Mouse (Mus musculus) heart, embryonic 10.5 days (tissue): Measurements from ENCODE around the gene Chpt1. TPM values are rescaled to one million over a fixed set of nuclear protein-coding genes. Genes with fewer than 3 reads are reported as not detected.

ENCODE experiments used
- DNase-seq: peaks from one replicate; pipeline ENCODE4 v3.0.0-alpha.2; 2017; ENCODE audit warnings: low spot score
- H3K27ac ChIP-seq: fragments of 300-500 bp; sonication (generic); 2 replicates; pipeline ENCODE4 v1.5.1; 2016; ENCODE audit warnings: mild to moderate bottlenecking
- H3K27me3 ChIP-seq: fragments of 300-500 bp; sonication (generic); 2 replicates; pipeline ENCODE4 v1.6.1; 2016; ENCODE audit warnings: mild to moderate bottlenecking; ENCODE audit not compliant: poor library complexity, insufficient read depth, severe bottlenecking
- H3K36me3 ChIP-seq: fragments of 300-500 bp; sonication (generic); 2 replicates; pipeline ENCODE4 v1.6.1; 2016; ENCODE audit warnings: mild to moderate bottlenecking, moderate library complexity
- H3K4me1 ChIP-seq: fragments of 300-500 bp; sonication (generic); 2 replicates; pipeline ENCODE4 v1.6.1; 2016; ENCODE audit warnings: mild to moderate bottlenecking
- H3K4me3 ChIP-seq: fragments of 300-500 bp; sonication (generic); 2 replicates; pipeline ENCODE4 v1.5.1; 2016; ENCODE audit warnings: mild to moderate bottlenecking, moderate library complexity
- H3K9me3 ChIP-seq: fragments of 300-500 bp; sonication (generic); 2 replicates; pipeline ENCODE4 v1.6.1; 2016; ENCODE audit warnings: mild to moderate bottlenecking, moderate library complexity
- WGBS: fragments of 180-500 bp; shearing (Covaris S2); methylation state at CpG from one replicate; pipeline ENCODE4 v1.1.7; 2016; 5-methylcytosine and 5-hydroxymethylcytosine counted together
- polyA plus RNA-seq: library from polyadenylated mRNA; unstranded; fragments of >200 nt; fragmentation: Nextera tagmentation; extraction: Ambion mirVana; gene quantifications from 2 replicates; pipeline ENCODE4 v1.2.1, GENCODE M21; 2016

Gene Chpt1
- polyA plus RNA-seq, 1 experiment from 2014 or later: 15.8 TPM

- Histone ChIP-seq H3K27me3 (no peaks in the 10 kb centered on the region), H3K4me3 (no peak overlapping the region), H3K36me3 (peaks cover 9% of the 10 kb centered on the region; the same call in 1 of the 2 replicates), H3K27ac (no peak overlapping the region), H3K9me3 (no peaks in the 10 kb centered on the region), H3K4me1 (peaks cover 10% of the 10 kb centered on the region)
- 86% methylated on average over 5 of the region's 5 CpGs for WGBS
- no peak for DNase-seq
Observed at GRCm38 (mm10) chr10:88417686-88418085, 86.2 kb downstream of the Chpt1 start.

- H3K9me3 ChIP-seq: no peaks in the 10 kb centered on the region
- H3K27me3 ChIP-seq: no peaks in the 10 kb centered on the region
- DNase-seq: no peak
- H3K4me1 ChIP-seq: peaks cover under 1% of the 10 kb centered on the region; the same call in 1 of the 2 replicates
- H3K4me3 ChIP-seq: no peak overlapping the region
- 81% methylated on average over 17 of the region's 17 CpGs for WGBS
- no peaks in the 10 kb centered on the region for H3K36me3 ChIP-seq
- H3K27ac ChIP-seq: no peak overlapping the region
Observed at GRCm38 (mm10) chr10:88412290-88412995, 91.4 kb downstream of the Chpt1 start.

DNA sequence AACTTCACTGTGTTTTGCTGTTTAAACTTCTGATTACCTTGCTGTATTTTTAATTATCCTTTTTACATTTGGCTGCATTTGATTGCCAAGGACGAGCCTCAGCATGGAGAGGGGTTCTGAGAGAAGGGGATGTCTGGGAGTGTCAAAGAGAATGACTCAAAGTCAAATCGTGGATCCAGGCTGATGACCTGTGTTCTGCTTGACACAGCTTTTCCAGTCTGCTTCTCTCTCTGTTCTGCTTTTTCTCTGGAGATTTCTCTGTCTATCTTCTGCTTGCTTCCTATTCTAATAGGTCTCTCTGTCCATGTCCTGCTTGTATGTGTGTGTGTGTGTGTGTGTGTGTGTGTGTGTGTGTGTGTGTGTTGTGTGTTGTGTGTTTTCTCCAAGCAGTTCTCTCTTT, 94.1 kb downstream of the Chpt1 start:
- no peak for DNase-seq
- no peak overlapping the region for H3K4me3 ChIP-seq
- no peaks in the 10 kb centered on the region for H3K27me3 ChIP-seq
- H3K4me1 ChIP-seq: peaks cover 2% of the 10 kb centered on the region; the same call in 1 of the 2 replicates
- no peaks in the 10 kb centered on the region for H3K9me3 ChIP-seq
- no peaks in the 10 kb centered on the region for H3K36me3 ChIP-seq
- H3K27ac ChIP-seq: no peak overlapping the region
- WGBS: 66% methylated on average over 2 of the region's 2 CpGs

- Histone ChIP-seq H3K4me3 (no peak overlapping the region), H3K27ac (no peak overlapping the region), H3K36me3 (no peaks in the 10 kb centered on the region), H3K4me1 (peaks cover 2% of the 10 kb centered on the region; the same call in 1 of the 2 replicates), H3K27me3 (no peaks in the 10 kb centered on the region), H3K9me3 (no peaks in the 10 kb centered on the region)
- no peak for DNase-seq
- WGBS: 86% methylated on average over 12 of the region's 12 CpGs
Observed at GRCm38 (mm10) chr10:88407875-88408631, 95.8 kb downstream of the Chpt1 start.

DNA sequence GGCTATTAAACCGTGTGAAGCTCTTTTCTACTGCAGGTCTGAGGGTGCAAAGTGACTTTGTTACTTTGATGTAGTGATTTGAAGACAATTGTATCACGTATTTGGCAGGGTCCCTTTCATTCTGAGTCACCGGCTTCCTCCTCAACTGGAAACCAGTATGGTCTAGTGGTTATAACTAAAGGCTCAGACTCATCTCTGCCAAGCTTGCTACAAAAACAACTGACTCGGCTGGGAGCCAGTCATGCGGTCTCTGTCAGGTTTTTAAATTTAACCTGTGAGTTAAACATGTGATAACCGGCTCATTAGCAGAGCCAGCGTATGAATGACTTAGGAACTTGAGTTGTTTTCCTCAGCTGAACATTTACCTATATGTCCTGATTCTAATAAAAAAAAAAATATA, 98.1 kb downstream of the Chpt1 start:
- no peak for DNase-seq
- Histone ChIP-seq H3K4me1 (peaks cover 2% of the 10 kb centered on the region; the same call in 1 of the 2 replicates), H3K36me3 (peaks cover 9% of the 10 kb centered on the region; the same call in 1 of the 2 replicates), H3K9me3 (no peaks in the 10 kb centered on the region), H3K27me3 (no peaks in the 10 kb centered on the region), H3K27ac (no peak overlapping the region), H3K4me3 (no peak overlapping the region)
- WGBS: 82% methylated on average over 7 of the region's 7 CpGs

GRCm38 (mm10) chr10:88404220-88404619, 99.7 kb downstream of the Chpt1 start:
- no peaks in the 10 kb centered on the region for H3K27me3 ChIP-seq
- peaks cover 2% of the 10 kb centered on the region; the same call in 1 of the 2 replicates for H3K4me1 ChIP-seq
- H3K9me3 ChIP-seq: no peaks in the 10 kb centered on the region
- H3K36me3 ChIP-seq: peaks cover 9% of the 10 kb centered on the region; the same call in 1 of the 2 replicates
- no peak overlapping the region for H3K4me3 ChIP-seq
- no peak for DNase-seq
- H3K27ac ChIP-seq: no peak overlapping the region
- 82% methylated on average over 6 of the region's 6 CpGs for WGBS

DNA sequence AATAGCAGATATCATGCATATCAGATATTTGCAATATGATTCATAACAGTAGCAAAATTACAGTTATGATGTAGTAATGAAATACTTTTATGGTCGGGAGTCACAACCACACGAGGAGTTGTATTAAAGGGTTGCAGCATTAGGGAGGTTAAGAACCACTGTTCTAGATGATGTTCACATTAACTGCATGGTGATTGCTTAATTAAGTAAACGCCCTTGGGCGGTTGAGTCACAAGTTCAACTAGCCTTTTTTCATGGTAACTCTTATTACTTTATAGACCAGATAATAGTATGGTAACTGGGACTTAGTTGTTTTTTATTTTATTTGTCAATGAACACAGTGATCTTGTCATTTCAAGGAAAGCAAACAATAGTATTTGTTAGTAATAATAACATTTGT, 100.9 kb downstream of the Chpt1 start:
- H3K36me3 ChIP-seq: peaks cover 9% of the 10 kb centered on the region; the same call in 1 of the 2 replicates
- no peak overlapping the region for H3K27ac ChIP-seq
- 93% methylated on average over 4 of the region's 4 CpGs for WGBS
- no peaks in the 10 kb centered on the region for H3K27me3 ChIP-seq
- H3K4me3 ChIP-seq: no peak overlapping the region
- DNase-seq: no peak
- no peaks in the 10 kb centered on the region for H3K9me3 ChIP-seq
- peaks cover 2% of the 10 kb centered on the region; the same call in 1 of the 2 replicates for H3K4me1 ChIP-seq

Other genes starting within 250 kb of the Chpt1 start
- gene Dram1, start 125.0 kb downstream of the Chpt1 start, polyA plus RNA-seq: 0.83 and 0.86 TPM in 2 replicates
- 8.2 and 8.8 TPM in 2 replicates for gene Gnptab, start 124.9 kb downstream of the Chpt1 start, polyA plus RNA-seq
- gene Sycp3, start 44.5 kb downstream of the Chpt1 start, polyA plus RNA-seq: 0.23 and 0.30 TPM in 2 replicates
- gene Mybpc1, start 101.1 kb upstream of the Chpt1 start, polyA plus RNA-seq: 6.1 and 10.5 TPM in 2 replicates
- not detected in 2 replicates for gene Spic, start 180.9 kb upstream of the Chpt1 start, polyA plus RNA-seq
- gene Arl1, start 226.8 kb upstream of the Chpt1 start, polyA plus RNA-seq: 149 and 156 TPM in 2 replicates